Mouse (Mus musculus) heart, adult 2 months (tissue): ENCODE measurements around the gene Crim1. TPM values are rescaled to one million over a fixed set of nuclear protein-coding genes. Genes with fewer than 3 reads are reported as not detected.

Experiments used
- DNase-seq, 2 experiments: peaks; one replicate each; pipeline ENCODE4 v3.0.0; 2021
- H3K27ac ChIP-seq: fragments of 200-600 bp; 2 replicates; pipeline ENCODE4 v1.8.1; 2022
- H3K27me3 ChIP-seq: fragments of 200-500 bp; 2 replicates; pipeline ENCODE4 v1.6.1; 2012; ENCODE audit warnings: mild to moderate bottlenecking, low read length, inconsistent platforms, mixed read lengths; ENCODE audit not compliant: control insufficient read depth, insufficient read depth
- H3K36me3 ChIP-seq: fragments of 200-500 bp; 2 replicates; pipeline ENCODE4 v1.6.1; 2012; ENCODE audit warnings: low read length, inconsistent platforms; ENCODE audit not compliant: control insufficient read depth, insufficient read depth
- H3K4me1 ChIP-seq: fragments of 200-500 bp; 2 replicates; pipeline ENCODE4 v1.6.1; 2011; ENCODE audit warnings: low read length; ENCODE audit not compliant: control insufficient read depth, insufficient read depth
- H3K4me3 ChIP-seq: fragments of 200-600 bp; 2 replicates; pipeline ENCODE4 v1.8.1; 2022
- H3K79me2 ChIP-seq: fragments of 200-500 bp; replicated peaks from 2 replicates; pipeline ENCODE4 v1.6.1; 2012; ENCODE audit warnings: mild to moderate bottlenecking, inconsistent platforms, low read length, moderate library complexity, mixed read lengths; ENCODE audit not compliant: control insufficient read depth, insufficient read depth
- H3K9ac ChIP-seq: fragments of 200-500 bp; 2 replicates; pipeline ENCODE4 v1.6.1; 2012; ENCODE audit warnings: low read depth, mild to moderate bottlenecking, control low read depth, inconsistent platforms, low read length, mixed read lengths
- CTCF ChIP-seq: fragments of 200-600 bp; IDR thresholded peaks from 2 replicates; pipeline ENCODE4 v1.8.1; 2022; ENCODE audit warnings: antibody characterized with exemption, mild to moderate bottlenecking, moderate library complexity
- EP300 ChIP-seq: fragments of 200-500 bp; IDR thresholded peaks from 2 replicates; pipeline ENCODE4 v1.6.1; 2011; ENCODE audit warnings: low read depth, low read length, control low read depth; ENCODE audit not compliant: insufficient read depth
- POLR2A ChIP-seq: fragments of 200-500 bp; IDR thresholded peaks from 2 replicates; pipeline ENCODE4 v1.6.1; 2011; ENCODE audit warnings: mild to moderate bottlenecking, low read depth, low read length, control low read depth; ENCODE audit not compliant: insufficient read depth
- WGBS: fragments of 180-500 bp; shearing (Covaris S2); methylation state at CpG from one replicate; pipeline ENCODE4 v1.1.7; 2018; 5-methylcytosine and 5-hydroxymethylcytosine counted together
- intact Hi-C: fragments of 180-260 bp; cut with DNase I; formaldehyde crosslinking; loops from one replicate; pipeline ENCODE4 v1.15.1; 2025
- polyA plus RNA-seq: library from polyadenylated mRNA; depleted of rRNA; stranded (reverse); fragments of >200 nt; gene quantifications from 2 replicates; pipeline ENCODE4 v1.2.3, GENCODE M21; 2012
- total RNA-seq, 2 experiments: library from RNA; stranded (reverse); gene quantifications; 2 replicates each; pipeline ENCODE4 v1.2.3; 2021

Crim1 gene
- total and polyA plus RNA-seq, 3 experiments, result 28.2 to 55.4 (median 50.6) TPM

DNA sequence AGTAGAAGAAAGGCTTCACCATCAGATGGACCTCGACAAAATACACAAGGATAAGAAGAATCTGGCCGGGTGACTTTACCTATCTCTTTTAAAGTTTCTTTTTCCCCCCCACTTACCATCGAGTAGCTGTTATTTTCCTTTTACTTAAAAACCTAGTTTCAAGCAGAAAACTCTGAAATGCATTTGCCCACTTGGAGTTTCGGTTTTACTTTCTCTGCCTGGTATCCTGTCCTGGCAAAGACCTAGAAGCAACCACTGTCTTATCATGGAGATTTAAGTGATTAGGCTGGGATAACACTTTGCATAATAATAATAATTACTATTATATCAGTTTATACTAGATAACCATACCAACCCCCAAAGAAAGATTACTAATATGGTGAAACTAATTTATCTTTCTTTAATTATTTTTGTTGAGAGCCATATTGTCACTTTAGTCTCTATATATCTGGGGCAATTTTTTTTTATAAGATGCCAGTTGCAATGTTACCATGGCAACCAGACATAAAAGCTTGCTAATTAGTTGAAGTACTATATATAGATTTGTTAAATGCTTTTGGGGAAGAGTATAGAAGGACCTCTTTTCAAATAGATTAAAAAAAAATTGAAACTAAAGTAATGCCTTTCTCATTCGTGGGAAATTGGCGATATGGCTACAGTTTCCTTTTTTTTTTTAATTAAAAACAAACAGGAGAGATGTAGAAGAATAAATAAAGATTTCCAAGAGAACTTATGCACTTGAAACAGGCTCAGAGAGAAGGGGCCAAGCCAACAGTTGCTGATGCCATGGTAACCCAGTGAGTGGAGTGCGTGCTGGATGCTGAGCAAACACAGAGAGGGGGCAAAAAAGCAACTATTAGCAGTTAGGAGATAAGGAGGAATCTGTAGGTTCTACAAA is 74.8 kb downstream of the Crim1 start:
- no peaks in the 10 kb centered on the region; the same call in 1 of the 2 replicates for H3K36me3 ChIP-seq
- H3K27ac ChIP-seq, result peak overlapping the region; percentile 24; the same call in 1 of the 2 replicates
- no peaks in the 10 kb centered on the region for H3K27me3 ChIP-seq
- peaks cover 3% of the 10 kb centered on the region for H3K79me2 ChIP-seq
- no peak for DNase-seq
- 78% methylated on average over 7 of the region's 7 CpGs for WGBS
- H3K4me1 ChIP-seq, result peaks cover 11% of the 10 kb centered on the region
- no peak overlapping the region for H3K9ac ChIP-seq
- intact Hi-C loops, result no loop called here
- no peak overlapping the region for H3K4me3 ChIP-seq
- TF ChIP-seq EP300 (no peak), CTCF (no peak), POLR2A (no peak)

DNA sequence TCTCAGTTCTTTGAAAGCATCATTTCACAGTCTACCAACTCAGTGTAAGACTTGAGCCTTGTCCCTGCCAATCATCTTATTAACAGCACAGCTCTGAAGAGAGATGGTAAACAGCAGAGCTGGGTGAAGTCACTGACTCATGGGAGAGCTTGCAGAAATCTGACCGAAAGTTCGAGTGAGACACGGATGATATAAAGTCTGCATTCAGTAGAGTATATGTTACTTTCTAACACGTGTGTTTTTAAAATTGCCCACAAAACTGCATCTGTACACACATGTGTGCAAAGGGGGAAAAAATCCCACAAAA is 75.4 kb downstream of the Crim1 start:
- Histone ChIP-seq H3K79me2 (peaks cover 3% of the 10 kb centered on the region), H3K27ac (no peak overlapping the region), H3K9ac (no peak overlapping the region), H3K4me1 (peaks cover 11% of the 10 kb centered on the region), H3K4me3 (no peak overlapping the region), H3K27me3 (no peaks in the 10 kb centered on the region), H3K36me3 (no peaks in the 10 kb centered on the region; the same call in 1 of the 2 replicates)
- WGBS, result 67% methylated on average over 4 of the region's 4 CpGs
- no peak for DNase-seq
- intact Hi-C loops, result no loop called here
- TF ChIP-seq CTCF (no peak), EP300 (no peak), POLR2A (no peak)

DNA sequence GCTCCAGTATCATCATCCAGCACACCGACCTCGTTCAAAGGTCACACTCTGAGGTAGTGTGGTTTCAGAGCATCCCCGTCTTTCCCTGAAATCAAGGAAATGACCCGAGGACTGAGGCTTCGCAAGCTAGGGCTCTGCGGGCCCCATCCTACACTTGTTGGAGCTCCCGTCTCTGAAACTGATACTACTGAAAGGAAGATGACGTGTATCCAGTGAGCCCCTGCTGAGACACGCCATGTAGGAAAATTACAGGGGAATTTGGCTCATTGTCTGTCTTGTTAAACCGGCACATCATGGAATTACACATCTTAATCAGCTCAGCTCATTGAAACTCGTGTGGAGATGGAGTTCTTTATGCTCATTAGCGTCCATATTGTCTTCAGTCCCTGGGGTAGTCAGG is 79.1 kb downstream of the Crim1 start:
- no peaks in the 10 kb centered on the region for H3K27me3 ChIP-seq
- no peak overlapping the region for H3K27ac ChIP-seq
- H3K4me3 ChIP-seq, result no peak overlapping the region
- H3K9ac ChIP-seq, result no peak overlapping the region
- no peak for DNase-seq
- H3K36me3 ChIP-seq, result peaks cover 2% of the 10 kb centered on the region; the same call in 1 of the 2 replicates
- no peak for TF ChIP-seq CTCF
- TF ChIP-seq POLR2A, result no peak
- no peak for TF ChIP-seq EP300
- intact Hi-C loops, result no loop called here
- 86% methylated on average over 12 of the region's 12 CpGs for WGBS
- H3K4me1 ChIP-seq, result no peaks in the 10 kb centered on the region
- H3K79me2 ChIP-seq, result peaks cover 3% of the 10 kb centered on the region; the same call in 1 of the 2 replicates

DNA sequence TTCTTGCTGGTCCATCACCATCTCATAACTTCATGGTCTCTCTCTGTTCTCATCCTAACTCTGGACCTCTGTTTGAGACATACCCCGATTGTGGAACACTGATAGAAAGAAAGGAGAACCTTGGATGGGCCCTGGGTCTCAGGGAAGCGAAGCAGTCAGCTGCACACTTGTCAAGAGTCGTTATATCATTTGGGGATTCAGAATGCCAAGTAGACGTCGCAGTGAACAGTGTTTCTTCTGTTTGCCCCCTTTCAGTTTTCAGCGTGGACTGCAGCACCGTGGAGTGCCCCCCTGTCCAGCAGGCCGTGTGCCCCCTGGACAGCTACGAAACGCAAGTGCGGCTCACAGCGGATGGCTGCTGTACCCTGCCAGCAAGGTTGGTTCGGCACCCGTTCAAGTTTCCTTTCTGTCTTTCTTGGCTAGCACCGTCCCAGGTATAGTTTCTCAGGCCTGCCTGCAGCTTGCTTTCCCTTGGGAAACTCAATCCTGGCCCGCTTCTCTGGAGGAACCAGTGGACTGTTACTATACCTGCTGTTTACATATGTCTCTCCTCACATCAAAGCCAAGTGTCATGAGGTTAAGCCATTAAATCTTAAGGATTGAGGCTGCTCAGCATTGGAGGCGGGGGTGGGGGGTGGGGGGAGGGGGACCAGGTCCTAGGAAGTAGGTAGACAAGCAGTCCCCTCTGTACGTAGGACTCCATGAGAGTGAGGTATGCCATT is 81.1 kb downstream of the Crim1 start:
- Histone ChIP-seq H3K36me3 (peaks cover 2% of the 10 kb centered on the region; the same call in 1 of the 2 replicates), H3K4me3 (no peak overlapping the region), H3K27ac (no peak overlapping the region), H3K79me2 (peaks cover 3% of the 10 kb centered on the region; the same call in 1 of the 2 replicates), H3K27me3 (no peaks in the 10 kb centered on the region), H3K9ac (no peak overlapping the region), H3K4me1 (no peaks in the 10 kb centered on the region)
- TF ChIP-seq EP300, result no peak
- intact Hi-C loops, result no loop called here
- no peak for DNase-seq
- WGBS, result 94% methylated on average over 18 of the region's 18 CpGs

DNA sequence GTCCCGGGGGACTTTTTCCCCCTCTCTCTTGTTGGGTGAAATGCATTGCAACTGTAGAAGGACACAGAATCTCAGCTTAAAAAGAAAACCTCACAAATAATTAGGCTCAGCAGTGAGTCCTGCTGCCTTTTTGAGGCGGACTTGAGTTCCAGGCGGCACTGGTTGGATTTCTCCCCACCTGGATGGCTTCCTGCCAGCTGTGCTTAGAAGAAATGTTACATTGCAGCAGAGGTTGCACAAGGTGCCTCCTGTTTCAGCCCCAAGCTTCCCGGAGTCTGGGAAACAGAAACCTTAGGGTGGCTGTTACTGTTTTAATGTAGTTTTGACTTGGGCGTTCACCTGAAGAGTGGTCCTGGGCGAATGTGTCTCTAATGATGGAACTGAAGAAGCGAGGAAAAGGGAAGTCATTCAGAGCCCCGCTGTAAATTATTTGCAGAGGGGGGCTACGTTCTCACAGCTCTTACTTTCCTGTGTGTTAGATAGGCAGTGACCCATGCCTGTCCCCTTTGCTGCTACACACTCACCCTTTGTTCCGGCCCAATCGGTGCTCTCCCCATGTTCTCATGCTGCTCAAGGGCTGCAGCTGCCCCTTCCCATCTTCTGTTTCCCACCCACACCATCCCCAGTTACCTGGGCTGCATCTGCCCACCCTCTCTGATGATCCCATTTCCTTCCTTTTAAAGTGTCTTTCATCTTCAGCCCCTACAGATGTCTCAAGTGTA is 83.4 kb downstream of the Crim1 start:
- Histone ChIP-seq H3K27ac (no peak overlapping the region), H3K27me3 (no peaks in the 10 kb centered on the region), H3K4me1 (peaks cover 9% of the 10 kb centered on the region), H3K36me3 (peaks cover 2% of the 10 kb centered on the region; the same call in 1 of the 2 replicates), H3K4me3 (no peak overlapping the region), H3K79me2 (no peaks in the 10 kb centered on the region), H3K9ac (no peak overlapping the region)
- intact Hi-C loops, result no loop called here
- 89% methylated on average over 11 of the region's 11 CpGs for WGBS
- no peak for DNase-seq
- no peak for TF ChIP-seq EP300
- TF ChIP-seq POLR2A, result no peak
- TF ChIP-seq CTCF, result no peak
